Mouse (Mus musculus) kidney, postnatal 10 days (tissue): ENCODE data around the gene Bmper.

Experiments used
- DNase-seq: peaks from one replicate; pipeline ENCODE4 v3.0.0; 2021; ENCODE audit warnings: mixed read lengths

The Bmper gene

GRCm38 (mm10) chr9:23236635-23237279 is 13.9 kb downstream of the Bmper start:
- no peak for DNase-seq

GRCm38 (mm10) chr9:23239011-23239410 is 16.1 kb downstream of the Bmper start:
- no peak for DNase-seq

GRCm38 (mm10) chr9:23242911-23243310 is 20.0 kb downstream of the Bmper start:
- peak; percentile 53 for DNase-seq

- no peak for DNase-seq
Observed at GRCm38 (mm10) chr9:23243869-23244268, 21.0 kb downstream of the Bmper start.

GRCm38 (mm10) chr9:23246389-23246788 is 23.5 kb downstream of the Bmper start:
- DNase-seq, result no peak

- DNase-seq, result peak; percentile 90
Observed at GRCm38 (mm10) chr9:23250026-23250425, 27.1 kb downstream of the Bmper start.

- DNase-seq, result no peak
Observed at GRCm38 (mm10) chr9:23251001-23251400, 28.1 kb downstream of the Bmper start.

- no peak for DNase-seq
Observed at GRCm38 (mm10) chr9:23253624-23254023, 30.7 kb downstream of the Bmper start.

GRCm38 (mm10) chr9:23254237-23255214 is 31.6 kb downstream of the Bmper start:
- DNase-seq, result no peak

- no peak for DNase-seq
Observed at GRCm38 (mm10) chr9:23255841-23256240, 33.0 kb downstream of the Bmper start.

- DNase-seq, result no peak
Observed at GRCm38 (mm10) chr9:23256576-23256975, 33.7 kb downstream of the Bmper start.

- DNase-seq, result no peak
Observed at GRCm38 (mm10) chr9:23261834-23262233, 39.0 kb downstream of the Bmper start.

- DNase-seq, result no peak
Observed at GRCm38 (mm10) chr9:23262851-23263250, 40.0 kb downstream of the Bmper start.

GRCm38 (mm10) chr9:23264471-23264870 is 41.6 kb downstream of the Bmper start:
- no peak for DNase-seq

- DNase-seq, result no peak
Observed at GRCm38 (mm10) chr9:23268609-23269008, 45.7 kb downstream of the Bmper start.

- no peak for DNase-seq
Observed at GRCm38 (mm10) chr9:23269087-23269486, 46.2 kb downstream of the Bmper start.

- no peak for DNase-seq
Observed at GRCm38 (mm10) chr9:23276244-23276643, 53.4 kb downstream of the Bmper start.

GRCm38 (mm10) chr9:23284940-23285460 is 62.1 kb downstream of the Bmper start:
- no peak for DNase-seq

GRCm38 (mm10) chr9:23293574-23293973 is 70.7 kb downstream of the Bmper start:
- DNase-seq, result no peak

GRCm38 (mm10) chr9:23295569-23295968 is 72.7 kb downstream of the Bmper start:
- no peak for DNase-seq

- DNase-seq, result no peak
Observed at GRCm38 (mm10) chr9:23297491-23298170, 74.8 kb downstream of the Bmper start.

- no peak for DNase-seq
Observed at GRCm38 (mm10) chr9:23300376-23300775, 77.5 kb downstream of the Bmper start.

- DNase-seq, result peak; percentile 13
Observed at GRCm38 (mm10) chr9:23305681-23306080, 82.8 kb downstream of the Bmper start.
